Mouse (Mus musculus): ENCODE measurements around the gene Slc22a23.

- TF ChIP-seq CTCF (IDR thresholded peaks at IDR 0.05; ENCODE audit: borderline replicate concordance, insufficient read depth, low read depth, low read length) (no peak), POLR2A (IDR thresholded peaks at IDR 0.05; ENCODE audit: borderline replicate concordance, insufficient read depth, low read length) (no peak)
These were observed 137.1 kb downstream of the Slc22a23 start for GRCm38 (mm10) chr13:34207714-34208470.

Measured in cerebellum, adult 2 months (tissue).